Mouse (Mus musculus): ENCODE measurements around the gene Ggt1. TPM values are rescaled to one million over a fixed set of nuclear protein-coding genes. Genes with fewer than 3 reads are reported as not detected.

The Ggt1 gene
- total RNA-seq, 2 experiments from 2014 or later, result 2.6 to 2.8 TPM

- DNase-seq (ENCODE audit: low spot score in 2 of 2), result no peak
Measured at GRCm38 (mm10) chr10:75627490-75627889, 66.1 kb downstream of the Ggt1 start.

GRCm38 (mm10) chr10:75632633-75633032 lies 71.2 kb downstream of the Ggt1 start:
- peak in 1 of 2 experiments; percentile 62 for DNase-seq (ENCODE audit: low spot score in 2 of 2)

- no peak for DNase-seq (ENCODE audit: low spot score in 2 of 2)
Measured at GRCm38 (mm10) chr10:75633048-75633447, 71.6 kb downstream of the Ggt1 start.

GRCm38 (mm10) chr10:75633576-75634139 lies 72.3 kb downstream of the Ggt1 start:
- no peak for DNase-seq (ENCODE audit: low spot score in 2 of 2)

- DNase-seq (ENCODE audit: low spot score in 2 of 2), result no peak
Measured at GRCm38 (mm10) chr10:75634610-75635009, 73.2 kb downstream of the Ggt1 start.

GRCm38 (mm10) chr10:75635019-75635692 lies 73.8 kb downstream of the Ggt1 start:
- no peak for DNase-seq (ENCODE audit: low spot score in 2 of 2)

- peak; percentile 66 to 93 for DNase-seq (ENCODE audit: low spot score in 2 of 2)
Measured at GRCm38 (mm10) chr10:75635693-75636055, 74.3 kb downstream of the Ggt1 start.

Other genes starting within 250 kb of the Ggt1 start
- 1 to 10 TPM; 1.7 to 1.8 TPM for gene Adora2a, start 244.7 kb upstream of the Ggt1 start, total RNA-seq (2021)
- gene Upb1, start 160.5 kb upstream of the Ggt1 start, total RNA-seq (2021), result under 1 TPM in 1 of 2 experiments, not detected in 1; 0.48 TPM
- 10 to 100 TPM; 63.1 to 67.3 TPM for gene Snrpd3, start 44.1 kb upstream of the Ggt1 start, total RNA-seq (2021)
- gene Gucd1, start 43.6 kb upstream of the Ggt1 start, total RNA-seq (2021), result 10 to 100 TPM; 12.8 TPM
- 10 to 100 TPM; 10.3 to 12.9 TPM for gene Lrrc75b, start 1.3 kb upstream of the Ggt1 start, total RNA-seq (2021)
- gene Ggt5, start 27.7 kb downstream of the Ggt1 start, total RNA-seq (2021), result 1 to 10 TPM; 1.6 to 2.1 TPM
- gene Susd2, start 82.4 kb downstream of the Ggt1 start, total RNA-seq (2021), result 1 to 10 TPM; 1.9 to 2.4 TPM
- gene Cabin1, start 202.7 kb downstream of the Ggt1 start, total RNA-seq (2021), result 10 to 100 TPM; 56.4 to 66.3 TPM
- gene Ddt, start 211.8 kb downstream of the Ggt1 start, total RNA-seq (2021), result 10 to 100 TPM; 50.6 to 58.3 TPM
- gene Gm20441, start 219.3 kb downstream of the Ggt1 start, total RNA-seq (2021), result not detected
- gene Gstt3, start 219.8 kb downstream of the Ggt1 start, total RNA-seq (2021), result 1 to 10 TPM; 3.7 to 5.6 TPM
- 10 to 100 TPM; 10.2 to 10.3 TPM for gene Gstt1, start 237.0 kb downstream of the Ggt1 start, total RNA-seq (2021)

Measured in layer of hippocampus, adult 18-20 months (tissue).